Mouse (Mus musculus): ENCODE data around the gene Cntn6. TPM values are rescaled to one million over a fixed set of nuclear protein-coding genes. Genes with fewer than 3 reads are reported as not detected.

Cntn6 gene
- total RNA-seq (2021): 10 to 100 TPM; 49.9 to 68.5 TPM

DNA sequence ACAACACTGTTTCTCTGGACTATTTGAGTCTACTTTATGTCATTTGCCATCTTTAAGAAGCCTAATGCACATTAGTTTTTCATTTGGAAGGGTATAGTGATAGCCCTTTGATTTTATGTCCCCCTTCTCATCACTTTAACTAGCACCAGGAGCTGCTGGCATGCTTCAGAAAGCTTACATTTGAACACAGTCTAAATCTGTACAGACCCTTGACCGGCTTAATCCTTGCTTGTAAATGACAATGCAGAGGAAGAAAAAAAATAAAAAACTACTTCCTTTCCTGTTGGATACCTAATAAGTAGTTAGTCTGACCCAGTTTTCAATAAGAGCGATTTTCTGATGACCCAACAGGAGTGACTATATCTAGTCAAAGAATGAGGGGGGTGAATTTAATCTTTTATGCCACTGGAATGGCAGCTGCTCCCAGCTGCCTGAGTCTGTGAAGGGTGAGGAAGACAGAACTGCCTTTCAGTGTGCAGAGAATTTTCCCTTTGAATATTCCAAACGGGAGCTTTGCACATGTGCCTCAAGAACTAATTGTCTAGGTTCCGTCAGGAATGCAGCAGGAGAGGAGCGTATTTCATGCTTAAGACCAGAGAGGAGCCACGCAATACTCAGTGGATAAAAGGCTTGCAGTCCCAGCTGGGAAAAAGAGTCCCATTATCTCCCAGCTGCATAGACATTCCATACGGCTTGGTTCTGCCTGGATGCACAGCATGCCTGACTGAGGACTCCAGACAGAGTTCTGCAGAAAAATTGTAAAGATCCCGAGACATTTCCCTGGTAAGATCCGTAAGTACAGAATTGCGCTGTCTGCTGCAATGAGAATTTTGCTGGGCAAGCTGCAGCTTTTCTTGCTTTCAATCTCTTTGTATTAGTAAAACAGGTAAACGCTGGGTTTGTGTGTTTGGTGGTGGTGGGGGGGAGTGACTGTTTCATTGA, at the start of gene Cntn6:
Gene Cntn6, plus strand, starts transcription at position 301 of the 942 bp plus-strand sequence.
- DNase-seq: peak; percentile 25
- intact Hi-C loops (cut with DNase I): no loop called here

DNA sequence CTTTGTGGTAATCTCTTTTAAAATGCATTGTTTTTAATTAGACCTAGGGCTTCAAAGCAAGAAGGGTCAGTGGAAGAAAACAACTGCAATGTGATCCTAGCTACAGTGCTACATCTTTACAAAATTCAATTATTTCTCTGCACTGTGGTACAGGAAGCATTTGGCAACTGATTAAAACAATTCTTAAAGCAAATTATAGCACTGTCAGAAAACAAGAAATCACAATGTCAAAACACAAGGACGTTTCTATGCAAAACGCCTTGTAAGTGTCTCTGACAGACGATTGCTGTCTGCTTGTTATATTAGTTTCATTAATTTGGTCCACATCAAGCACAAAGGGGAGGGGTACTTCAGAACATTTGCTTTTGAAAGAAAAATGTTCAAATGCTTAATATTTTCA, 48.9 kb upstream of the Cntn6 start:
- intact Hi-C loops (cut with DNase I): no loop called here

GRCm38 (mm10) chr6:104470706-104471105, 21.9 kb upstream of the Cntn6 start:
- DNase-seq: no peak
- intact Hi-C loops (cut with DNase I): no loop called here

More for the DNA sequence above, 48.9 kb upstream of the Cntn6 start:
- no peak for DNase-seq

DNA sequence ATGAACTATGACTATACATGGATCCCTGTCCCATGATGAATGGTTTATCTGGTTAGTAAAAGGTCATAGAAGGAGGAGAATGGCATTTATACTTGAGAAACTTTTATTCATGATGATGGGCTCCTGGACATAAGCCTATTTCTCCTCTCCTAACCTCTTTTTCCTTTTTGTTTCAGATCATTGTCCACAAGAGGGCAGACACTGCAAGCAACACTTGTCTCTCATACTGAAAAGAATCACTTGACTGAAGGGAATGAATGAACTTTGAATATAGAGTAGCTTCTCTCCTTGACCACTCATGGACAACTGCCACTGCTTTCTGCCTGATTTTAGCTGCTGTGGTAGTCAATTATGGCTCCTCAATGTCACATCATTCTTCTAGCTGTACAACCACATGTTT, 13.3 kb upstream of the Cntn6 start:
- DNase-seq: peak; percentile 4
- intact Hi-C loops (cut with DNase I): no loop called here

DNA sequence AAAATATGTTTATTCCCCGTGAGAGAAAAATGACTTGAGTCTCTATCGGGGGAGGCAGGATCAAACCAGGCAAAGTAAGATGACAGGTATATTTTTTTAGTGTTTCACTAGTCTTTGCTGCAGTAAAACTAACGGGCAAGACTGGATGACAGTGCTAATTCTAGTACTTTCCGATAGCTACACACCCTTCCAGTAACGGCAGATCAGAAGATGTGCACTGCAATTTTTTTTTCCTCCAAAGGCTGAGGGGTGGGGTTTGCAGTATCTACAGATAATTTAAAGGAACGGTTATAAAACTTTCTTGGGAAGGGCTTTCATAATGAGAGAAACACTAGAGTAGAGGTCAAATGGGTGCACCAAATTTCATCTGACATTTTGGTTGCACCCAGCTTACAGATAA, 869 bp downstream of the Cntn6 start:
- no peak for DNase-seq
- intact Hi-C loops (cut with DNase I): no loop called here

DNA sequence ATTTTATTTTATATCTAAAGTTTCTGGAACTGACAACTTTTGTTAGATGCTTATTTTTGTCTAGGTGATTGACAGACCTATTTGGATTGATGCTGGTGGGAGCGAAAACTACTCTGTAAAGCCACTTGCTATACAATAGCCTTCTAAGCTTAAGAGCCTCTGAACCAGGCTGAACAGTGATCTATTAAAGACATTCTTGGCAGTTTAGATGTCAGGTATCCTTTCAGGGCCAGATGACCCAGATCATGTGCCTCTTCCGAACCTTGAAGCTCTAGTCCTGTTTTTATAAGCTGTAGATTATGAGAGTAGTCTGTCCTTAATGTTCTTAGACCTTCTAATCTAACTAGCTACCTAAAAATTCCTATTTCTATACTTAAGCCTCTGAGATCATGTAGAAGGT, 3.2 kb downstream of the Cntn6 start:
- no peak for DNase-seq
- intact Hi-C loops (cut with DNase I): no loop called here

- DNase-seq: no peak
- intact Hi-C loops (cut with DNase I): no loop called here
These were observed 71.4 kb downstream of the Cntn6 start for GRCm38 (mm10) chr6:104563993-104564392.

DNA sequence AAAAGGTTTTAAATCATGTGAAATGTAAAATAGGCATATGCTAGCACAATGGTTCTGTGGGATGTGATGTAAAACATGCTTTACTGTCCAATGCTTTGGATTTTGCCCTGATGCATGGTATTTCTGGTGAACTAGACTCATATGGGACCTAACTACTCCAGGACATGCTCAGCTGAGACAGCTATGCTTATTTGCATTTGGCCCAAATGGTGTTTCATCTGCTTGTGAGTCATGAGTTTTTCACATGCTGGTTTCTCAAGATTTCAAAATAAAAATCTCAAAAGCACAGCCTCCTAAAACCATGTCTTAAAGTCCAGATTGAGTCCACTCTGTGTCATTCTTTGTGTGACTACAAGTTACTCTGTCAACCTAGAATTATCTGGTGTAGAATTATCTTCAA, 77.0 kb downstream of the Cntn6 start:
- intact Hi-C loops (cut with DNase I): no loop called here
- no peak for DNase-seq

GRCm38 (mm10) chr6:104588028-104588427, 95.4 kb downstream of the Cntn6 start:
- intact Hi-C loops (cut with DNase I): no loop called here
- DNase-seq: no peak

- intact Hi-C loops (cut with DNase I): no loop called here
- no peak for DNase-seq
These were observed 108.3 kb downstream of the Cntn6 start for GRCm38 (mm10) chr6:104600838-104601397.

GRCm38 (mm10) chr6:104602894-104603293, 110.3 kb downstream of the Cntn6 start:
- DNase-seq: no peak
- intact Hi-C loops (cut with DNase I): no loop called here

DNA sequence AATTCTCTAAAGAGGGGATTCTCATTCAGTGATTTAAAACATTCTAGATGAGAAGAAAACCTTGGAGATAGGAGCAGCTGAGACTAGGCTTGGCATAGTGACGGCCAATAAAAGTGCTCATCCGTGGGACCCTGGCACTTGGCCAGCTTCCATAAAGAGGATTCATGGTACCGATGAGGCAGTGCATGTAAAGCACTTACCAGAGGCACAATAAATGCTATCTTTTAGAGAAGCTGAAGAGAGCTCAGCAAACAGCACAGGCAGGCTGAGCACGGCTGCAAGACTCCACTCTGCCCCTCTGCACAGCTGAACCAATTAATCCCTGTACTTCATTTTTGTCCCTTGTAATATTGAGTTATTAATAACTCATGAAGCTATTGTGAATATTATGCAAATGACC, 110.8 kb downstream of the Cntn6 start:
- peak; percentile 56 for DNase-seq
- intact Hi-C loops (cut with DNase I): no loop called here

DNA sequence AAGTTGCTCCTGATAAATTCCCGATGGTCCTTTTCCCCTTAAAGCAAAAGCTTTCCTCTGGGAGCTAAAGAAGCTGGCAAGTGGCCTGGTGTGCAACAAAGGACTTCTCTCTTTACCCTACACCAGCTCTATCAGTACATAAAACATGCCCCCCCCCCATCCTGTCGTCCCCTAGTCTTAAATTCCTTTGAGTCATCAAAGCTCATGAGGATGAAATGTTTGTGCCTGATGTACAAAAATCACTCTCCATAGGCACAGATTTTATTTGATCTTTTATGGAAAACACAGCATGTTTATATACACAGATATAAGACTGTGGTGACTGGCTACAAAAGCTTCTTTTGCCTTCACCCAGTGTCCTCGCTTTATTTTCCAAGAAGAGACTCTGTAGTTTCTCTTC, 112.6 kb downstream of the Cntn6 start:
- intact Hi-C loops (cut with DNase I): no loop called here
- no peak for DNase-seq

DNA sequence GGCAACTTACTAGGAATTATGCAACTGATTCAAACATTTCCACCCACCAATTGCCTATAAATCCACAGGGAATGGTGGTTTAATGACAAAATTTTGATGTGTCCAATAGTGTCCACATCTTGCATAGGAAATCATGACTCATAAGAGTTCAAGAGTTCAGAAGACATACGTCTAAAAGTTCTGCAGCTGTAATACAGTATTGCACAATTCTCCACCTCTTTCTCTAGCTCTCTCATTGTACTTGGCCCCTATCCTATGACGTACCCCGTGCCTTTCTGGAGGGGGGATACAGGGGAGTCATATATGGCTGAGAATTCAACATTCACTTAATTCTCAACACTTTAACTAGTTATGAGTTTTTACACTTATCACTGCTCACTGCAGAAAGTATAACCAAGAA, 160.9 kb downstream of the Cntn6 start:
- intact Hi-C loops (cut with DNase I): no loop called here
- no peak for DNase-seq

- DNase-seq: no peak
- intact Hi-C loops (cut with DNase I): no loop called here
These were observed 176.1 kb downstream of the Cntn6 start for GRCm38 (mm10) chr6:104668701-104669100.

DNA sequence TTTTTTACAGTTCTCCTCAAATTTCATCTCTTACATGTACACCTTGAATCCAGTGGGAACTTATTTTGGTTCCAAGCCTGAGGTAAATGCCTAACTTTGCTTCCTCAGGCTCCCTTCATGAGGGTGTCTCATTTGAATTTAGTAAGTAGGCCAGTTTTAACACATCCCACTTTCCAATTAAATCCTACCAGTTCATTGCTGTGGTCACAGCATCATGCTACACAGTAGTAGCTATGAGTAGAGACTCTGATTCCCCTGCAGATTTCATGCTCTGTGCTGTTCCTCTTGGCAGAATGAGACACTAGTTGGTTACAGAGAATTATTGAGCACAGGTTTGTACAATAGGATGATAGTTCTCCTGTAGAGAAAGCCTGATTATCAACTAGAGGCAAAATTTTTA, 181.7 kb downstream of the Cntn6 start:
- intact Hi-C loops (cut with DNase I): no loop called here
- no peak for DNase-seq

DNA sequence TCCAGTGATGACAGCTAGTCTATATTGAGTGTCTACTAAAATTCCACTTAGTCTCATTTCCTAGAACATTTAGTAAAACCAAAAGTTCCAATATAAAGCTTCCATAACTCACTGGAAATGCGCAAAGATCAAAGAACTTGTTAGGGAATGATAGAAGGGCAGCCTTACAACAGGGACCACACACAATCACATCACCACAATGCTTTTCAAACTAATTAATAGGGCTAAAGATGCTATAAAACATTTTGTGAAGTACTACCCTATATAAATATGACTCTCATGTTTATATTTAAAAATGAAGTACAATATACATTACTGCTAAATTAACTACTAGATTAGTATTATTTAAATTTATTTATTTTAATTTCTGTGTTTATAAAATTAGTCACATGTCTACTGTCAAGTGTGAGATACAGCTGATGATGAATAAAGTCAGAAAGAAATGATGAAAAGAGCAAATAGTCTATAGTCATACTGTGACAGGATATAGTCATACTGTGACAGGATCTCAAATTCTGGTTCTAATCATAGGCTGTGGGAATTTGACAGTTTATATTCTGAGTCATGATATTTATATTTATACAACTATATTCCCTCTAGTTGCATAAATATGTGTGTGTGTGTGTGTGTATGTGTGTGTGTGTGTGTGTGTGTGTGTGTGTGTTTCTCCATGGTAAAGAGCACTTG, 187.4 kb downstream of the Cntn6 start:
- intact Hi-C loops (cut with DNase I): no loop called here
- DNase-seq: no peak

DNA sequence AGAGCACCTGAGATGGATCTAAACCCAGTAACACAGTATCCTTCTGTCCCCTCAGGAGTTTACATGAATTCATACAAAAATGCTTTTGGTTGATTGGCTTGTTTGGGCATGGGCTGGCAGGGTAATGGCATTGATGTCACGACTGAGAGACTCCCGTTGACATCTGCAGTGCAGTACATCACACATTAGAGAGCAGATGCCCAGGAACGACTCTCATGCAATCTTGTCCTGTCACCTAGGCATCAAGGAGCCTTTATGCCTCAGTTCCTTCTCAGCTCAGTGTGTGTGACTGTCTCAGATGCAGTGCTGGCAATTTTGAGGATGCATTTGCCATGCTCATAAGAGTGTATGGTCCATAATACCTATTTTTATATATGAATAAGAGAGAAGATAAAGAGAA, 195.4 kb downstream of the Cntn6 start:
- intact Hi-C loops (cut with DNase I): no loop called here
- DNase-seq: peak; percentile 21

- intact Hi-C loops (cut with DNase I): no loop called here
- peak; percentile 76 for DNase-seq
These were observed 196.0 kb downstream of the Cntn6 start for GRCm38 (mm10) chr6:104688439-104689125.

DNA sequence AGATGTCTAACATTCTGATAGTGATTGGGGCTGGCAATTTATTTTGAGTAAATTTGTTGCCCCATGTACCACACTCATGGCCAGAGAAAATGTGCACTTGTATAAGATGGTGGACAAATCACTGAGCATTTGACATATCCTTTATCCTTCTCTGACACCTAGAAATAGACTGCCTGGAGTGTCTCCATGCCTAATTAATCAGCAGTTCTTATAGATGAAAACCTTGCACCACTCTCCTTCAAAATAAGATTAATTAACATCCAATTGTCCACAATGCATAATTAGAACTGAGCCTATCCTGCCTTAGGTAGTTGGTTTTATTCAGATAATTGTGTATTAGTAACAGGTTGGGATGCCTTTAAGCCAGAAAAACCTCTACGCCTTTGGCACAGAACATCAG, 236.0 kb downstream of the Cntn6 start:
- intact Hi-C loops (cut with DNase I): no loop called here
- no peak for DNase-seq

GRCm38 (mm10) chr6:104734256-104734655, 241.7 kb downstream of the Cntn6 start:
- no peak for DNase-seq
- intact Hi-C loops (cut with DNase I): no loop called here

Measured in left cerebral cortex, postnatal 4 days (tissue).